Mouse (Mus musculus) kidney, adult 18-20 months (tissue): ENCODE data around the gene Adra2a.

ENCODE experiments used
- DNase-seq: peaks from one replicate; pipeline ENCODE4 v3.0.0; 2021

Gene Adra2a

GRCm38 (mm10) chr19:54081303-54081702 is 37.4 kb downstream of the Adra2a start:
- DNase-seq = no peak

GRCm38 (mm10) chr19:54081716-54082165 is 37.8 kb downstream of the Adra2a start:
- no peak for DNase-seq

- DNase-seq = no peak
Measured at GRCm38 (mm10) chr19:54087319-54087718, 43.4 kb downstream of the Adra2a start.

DNA sequence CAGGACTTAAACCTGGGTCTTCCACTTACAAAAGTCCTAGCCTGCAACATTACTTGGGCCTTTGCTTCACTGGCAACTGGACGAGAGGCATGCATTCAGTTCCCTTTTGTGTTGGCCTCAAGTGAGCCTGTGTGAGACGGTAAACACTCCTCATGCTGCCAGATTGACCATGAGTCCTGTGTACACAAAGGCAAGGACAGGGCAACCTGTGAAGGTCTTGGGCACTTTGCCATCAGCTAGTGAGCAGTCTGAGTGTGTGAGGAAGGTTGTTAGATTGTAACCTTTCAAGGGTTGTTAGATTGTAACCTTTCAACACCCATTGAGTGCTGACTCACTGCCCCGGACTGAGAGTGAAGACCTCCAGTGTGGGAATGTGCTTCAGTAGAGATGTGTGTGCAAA is 49.6 kb downstream of the Adra2a start:
- DNase-seq = no peak

- DNase-seq = no peak
Measured at GRCm38 (mm10) chr19:54095716-54096115, 51.8 kb downstream of the Adra2a start.

- DNase-seq = no peak
Measured at GRCm38 (mm10) chr19:54098367-54098766, 54.4 kb downstream of the Adra2a start.
